Mouse (Mus musculus) left cerebral cortex, postnatal 36 days (tissue): ENCODE measurements around the gene Dnajb1. TPM values are rescaled to one million over a fixed set of nuclear protein-coding genes. Genes with fewer than 3 reads are reported as not detected.

ENCODE experiments used
- DNase-seq, 2 experiments: peaks; one replicate each; pipeline ENCODE4 v3.0.0; 2021 to 2022; ENCODE audit warnings: low spot score in 2 of 2, mixed read lengths in 1 of 2
- intact Hi-C: fragments of 180-260 bp; cut with DNase I; formaldehyde crosslinking; loops from one replicate; pipeline ENCODE4 v1.15.1; 2025
- total RNA-seq, 2 experiments: library from RNA; stranded (reverse); gene quantifications; 2 replicates each; pipeline ENCODE4 v1.2.3; 2021

Gene Dnajb1
- total RNA-seq, 2 experiments from 2014 or later, result 49.4 to 54.2 TPM

- no peak for DNase-seq
- intact Hi-C loops, result no loop called here
Observed at GRCm38 (mm10) chr8:83648031-83648430, 40.0 kb downstream of the Dnajb1 start.

DNA sequence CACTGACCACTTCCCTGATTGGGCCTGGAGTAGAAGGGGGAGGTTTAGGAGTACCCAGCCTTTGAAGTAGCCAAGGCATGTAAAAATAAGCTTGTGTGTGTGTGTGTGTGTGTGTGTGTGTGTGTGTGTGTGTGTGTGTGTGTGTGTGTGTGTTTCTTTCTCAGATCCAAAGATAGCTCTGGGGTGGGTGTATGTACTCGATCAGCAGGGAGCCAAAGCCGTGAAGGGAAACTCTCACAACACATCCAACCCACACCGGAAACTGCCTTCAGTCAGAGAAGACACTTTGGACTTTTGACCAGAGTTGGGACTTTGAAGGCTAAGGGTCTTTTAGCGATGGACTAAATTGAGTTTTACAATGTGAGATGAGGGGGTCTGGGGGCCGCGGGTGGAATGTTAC, 41.7 kb downstream of the Dnajb1 start:
- intact Hi-C loops, result no loop called here
- no peak for DNase-seq

DNA sequence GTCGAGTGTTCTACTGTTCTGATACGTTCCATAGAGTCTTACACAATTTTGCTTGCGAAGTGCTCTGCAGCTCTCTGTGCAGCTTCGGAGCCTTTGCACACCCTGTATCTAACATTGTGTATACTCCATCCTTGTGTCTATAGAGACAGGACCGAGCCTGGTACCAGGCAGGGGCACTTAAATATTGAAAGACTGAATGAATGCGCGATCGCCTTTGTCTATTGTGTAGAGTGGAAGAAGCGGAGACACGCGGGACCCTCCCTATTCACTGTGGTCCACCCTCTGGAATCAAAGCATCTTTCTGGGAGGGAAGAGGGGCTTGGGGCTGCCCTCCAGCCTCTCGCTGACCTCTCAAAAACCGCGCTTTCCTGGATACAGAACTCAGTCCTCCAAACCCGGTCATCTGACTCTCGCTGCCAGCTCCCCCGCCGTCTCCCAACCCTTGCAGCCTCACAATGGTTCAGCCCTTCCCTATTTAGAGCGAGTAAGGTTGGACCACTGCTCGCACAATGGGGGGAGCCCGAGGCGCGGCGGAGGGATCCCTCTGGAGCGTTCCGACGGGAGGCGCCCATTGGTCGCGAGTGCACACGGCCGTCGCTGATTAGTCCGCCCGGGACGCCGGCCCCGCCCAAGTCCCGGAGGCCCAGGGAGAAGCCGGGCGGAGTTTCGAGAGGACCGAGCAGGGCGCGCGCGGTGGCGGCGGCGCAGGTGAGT, 44.2 kb downstream of the Dnajb1 start, which contains the start of gene Gipc1:
TSS of gene Gipc1 (plus strand) at position 648 of the 714 bp plus-strand sequence.
- intact Hi-C loops, result loop anchor here (2.0 kb wide), 1 partner anchor 43 kb away; the partner anchor contains the start of gene Dnajb1
- DNase-seq, result peak; percentile 95 to 96

DNA sequence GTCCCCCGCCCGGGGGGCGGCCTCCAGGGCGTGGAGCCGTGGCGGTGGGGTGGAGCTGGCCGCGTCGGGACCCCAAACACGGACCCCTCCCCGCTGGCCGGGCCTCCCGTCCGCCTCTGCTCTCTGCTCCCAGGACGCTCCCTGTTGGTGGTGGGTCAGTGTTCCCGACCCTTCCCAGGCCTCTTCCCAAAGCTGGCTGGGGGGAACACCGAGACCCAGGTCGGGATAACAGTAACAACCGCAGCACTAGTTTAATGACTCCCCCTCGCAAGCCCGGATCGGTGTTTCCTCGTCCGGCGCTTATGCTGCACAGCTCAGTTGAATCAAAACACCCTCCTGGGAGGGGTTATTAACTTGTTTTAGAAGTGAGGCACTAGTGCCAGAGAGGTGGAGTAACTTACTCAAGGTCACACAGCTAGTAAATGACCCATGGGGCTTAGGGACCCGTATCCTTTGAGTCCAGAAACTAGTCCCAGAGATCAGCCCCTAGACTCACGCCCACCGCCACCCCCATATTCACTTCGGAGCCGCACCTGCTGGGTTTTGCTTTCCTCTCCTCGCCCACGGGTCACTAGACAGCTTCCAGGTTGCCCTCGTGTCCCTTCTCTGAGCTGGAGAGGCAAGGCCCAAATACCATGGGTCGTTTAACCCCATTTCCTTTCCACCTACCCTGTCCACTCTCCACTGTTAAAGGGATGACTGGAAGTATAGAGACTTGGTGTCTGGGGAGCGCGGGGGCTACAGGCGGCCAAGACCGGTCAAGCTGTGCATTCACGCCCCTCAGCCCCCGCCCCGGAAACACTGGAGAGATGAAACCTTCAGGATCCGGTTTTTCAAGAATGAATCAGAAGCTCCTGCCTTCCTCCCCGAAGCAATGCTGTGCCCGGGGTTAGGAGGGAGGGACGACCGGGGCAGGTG, 45.0 kb downstream of the Dnajb1 start:
- peak in 1 of 2 experiments; percentile 45 for DNase-seq
- intact Hi-C loops, result loop anchor here (2.0 kb wide), 1 partner anchor 44 kb away; the partner anchor contains the start of gene Dnajb1

- DNase-seq, result peak in 1 of 2 experiments; percentile 45
- intact Hi-C loops, result loop anchor here (2.0 kb wide), 1 partner anchor 45 kb away; the partner anchor contains the start of gene Dnajb1
Observed at GRCm38 (mm10) chr8:83653662-83654017, 45.6 kb downstream of the Dnajb1 start.

GRCm38 (mm10) chr8:83654725-83655124, 46.7 kb downstream of the Dnajb1 start:
- no peak for DNase-seq
- intact Hi-C loops, result no loop called here

DNA sequence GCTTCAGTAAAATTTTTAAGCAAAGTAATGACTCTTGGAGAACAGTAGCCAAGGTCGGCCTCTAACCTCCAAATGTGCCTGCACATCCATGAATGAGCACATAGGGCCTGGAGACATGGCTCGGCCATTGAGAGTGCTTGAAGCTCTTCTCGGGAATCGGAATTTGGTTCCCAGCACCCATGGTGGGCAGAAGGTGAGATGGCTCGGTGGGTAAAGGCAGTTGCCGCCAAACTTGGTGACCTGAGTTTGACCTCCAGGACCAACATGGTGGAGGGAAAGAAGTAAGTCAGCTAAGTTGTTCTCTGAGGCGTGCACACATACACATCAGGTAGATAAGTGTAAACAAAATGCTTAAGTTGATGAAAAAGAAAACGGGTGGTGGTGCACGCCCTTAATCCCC, 48.0 kb downstream of the Dnajb1 start:
- intact Hi-C loops, result no loop called here
- no peak for DNase-seq

GRCm38 (mm10) chr8:83656484-83657246, 48.7 kb downstream of the Dnajb1 start:
- intact Hi-C loops, result no loop called here
- DNase-seq, result no peak

DNA sequence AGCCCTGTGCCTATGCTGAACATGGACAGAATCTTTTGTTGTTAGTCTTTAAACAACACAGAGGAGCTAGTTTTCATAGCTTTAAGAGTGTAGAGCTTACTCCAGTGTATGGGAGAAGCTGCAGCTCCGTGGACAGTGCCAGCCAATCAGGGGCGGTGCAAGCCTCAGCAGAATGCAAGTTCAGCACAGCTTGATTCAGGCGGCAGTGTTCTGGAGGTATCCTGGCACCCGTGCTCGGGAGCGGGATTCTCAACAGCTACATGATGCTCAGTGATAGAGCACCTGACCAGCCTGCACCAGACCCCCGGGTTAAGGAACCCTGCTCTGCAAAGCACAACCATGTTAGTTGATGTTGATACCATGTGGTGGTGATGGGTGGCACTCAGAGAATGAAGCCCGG, 52.6 kb downstream of the Dnajb1 start:
- intact Hi-C loops, result loop anchor here (5.0 kb wide), 2 partner anchors 37 to 237 kb away; partner anchors contain the start of gene Pkn1
- DNase-seq, result peak in 1 of 2 experiments; percentile 52

DNA sequence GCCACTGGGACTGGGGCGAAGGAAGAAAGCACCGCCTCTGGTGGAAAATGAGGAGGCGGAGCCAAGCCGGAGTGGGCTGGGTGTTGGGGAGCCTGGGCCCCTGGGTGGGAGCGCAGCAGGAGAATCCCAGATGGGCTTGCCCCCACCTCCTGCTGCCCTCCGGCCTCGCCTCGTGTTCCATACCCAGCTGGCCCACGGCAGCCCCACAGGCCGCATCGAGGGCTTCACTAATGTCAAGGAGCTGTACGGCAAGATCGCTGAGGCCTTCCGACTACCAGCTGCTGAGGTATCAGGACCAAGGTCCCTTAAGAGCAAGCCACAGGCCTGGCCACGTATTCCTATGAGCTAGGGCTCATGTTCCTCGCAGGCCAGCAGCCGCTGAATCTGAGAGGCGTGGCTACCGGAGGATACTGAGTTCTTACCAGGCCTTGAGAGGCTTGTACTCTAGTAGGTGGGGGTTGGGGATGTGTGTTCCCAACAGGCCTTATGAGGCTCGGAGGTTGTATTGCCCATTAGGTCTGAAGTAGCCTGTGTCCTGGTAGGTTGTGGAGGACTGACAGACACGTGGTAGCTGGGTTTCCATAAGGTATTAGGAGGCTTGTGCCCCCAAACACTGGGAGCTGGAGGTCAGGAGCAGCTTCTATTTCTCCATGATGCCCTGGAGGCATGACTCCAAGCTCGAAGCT, 53.1 kb downstream of the Dnajb1 start:
- DNase-seq, result peak in 1 of 2 experiments; percentile 30
- intact Hi-C loops, result loop anchor here (5.0 kb wide), 2 partner anchors 36 to 236 kb away; partner anchors contain the start of gene Pkn1

Other genes with a start within 250 kb of the Dnajb1 start
- 10 to 100 TPM in 1 of 2 experiments, 1 to 10 TPM in 1; 8.3 to 10.4 TPM for gene Clgn, start 218.3 kb upstream of the Dnajb1 start, total RNA-seq
- gene Scoc, start 149.8 kb upstream of the Dnajb1 start, total RNA-seq, result 100 to 1,000 TPM; 207 to 231 TPM
- not detected for gene Olfr370, start 72.4 kb upstream of the Dnajb1 start, total RNA-seq
- gene Ndufb7, start 41.5 kb upstream of the Dnajb1 start, total RNA-seq, result 100 to 1,000 TPM; 134 to 156 TPM
- gene Tecr, start 222 bp upstream of the Dnajb1 start, total RNA-seq, result 100 to 1,000 TPM; 564 to 620 TPM
- gene Gipc1, start 44.5 kb downstream of the Dnajb1 start, total RNA-seq, result 100 to 1,000 TPM in 1 of 2 experiments, 10 to 100 TPM in 1; 89.8 to 105 TPM
- gene Ptger1, start 58.5 kb downstream of the Dnajb1 start, total RNA-seq, result 1 to 10 TPM; 1.1 to 1.2 TPM
- gene Pkn1, start 91.0 kb downstream of the Dnajb1 start, total RNA-seq, result 10 to 100 TPM; 52.9 to 65.1 TPM
- 10 to 100 TPM; 15.4 to 18.6 TPM for gene Ddx39, start 107.0 kb downstream of the Dnajb1 start, total RNA-seq
- gene Adgre5, start 133.1 kb downstream of the Dnajb1 start, total RNA-seq, result 10 to 100 TPM in 1 of 2 experiments, 1 to 10 TPM in 1; 6.0 to 10.8 TPM